Mouse (Mus musculus) MEL (cell line): ENCODE measurements around the gene Ddrgk1. TPM values are rescaled to one million over a fixed set of nuclear protein-coding genes. Genes with fewer than 3 reads are reported as not detected.
"Not testable (repeated sequence)": the region's sequence is repeated elsewhere in the genome, so short reads cannot be mapped to it uniquely, and the experiment has no call there.

Experiments
- DNase-seq: peaks from one replicate; pipeline ENCODE4 v3.0.0; 2011; ENCODE audit warnings: low read depth, low spot score
- H3K27ac ChIP-seq: 2 replicates; pipeline ENCODE4 v1.5.1; 2012; ENCODE audit warnings: low read depth, mild to moderate bottlenecking, control low read depth, low read length, moderate library complexity; ENCODE audit not compliant: control insufficient read depth
- H3K27me3 ChIP-seq, 2 experiments: fragments of 150-350 bp in 1 of 2; sonication (generic) in 1 of 2; 2 replicates each; pipeline ENCODE4 v1.6.1; 2012; ENCODE audit warnings: low read length in 2 of 2, mild to moderate bottlenecking in 2 of 2, improper control_type of control experiment in 1 of 2, moderate library complexity in 1 of 2; ENCODE audit not compliant: insufficient read depth in 2 of 2, control insufficient read depth in 1 of 2
- H3K36me3 ChIP-seq, 2 experiments: 2 replicates each; pipeline ENCODE4 v1.6.1; 2012 to 2014; ENCODE audit warnings: low read length in 2 of 2, improper control_type of control experiment in 1 of 2, inconsistent platforms in 1 of 2, mild to moderate bottlenecking in 1 of 2; ENCODE audit not compliant: insufficient read depth in 2 of 2, control insufficient read depth in 1 of 2
- H3K4me1 ChIP-seq, 2 experiments: fragments of 150-350 bp in 1 of 2; sonication (generic) in 1 of 2; 2 replicates each; pipeline ENCODE4 v1.6.1; 2012; ENCODE audit warnings: low read length in 2 of 2, improper control_type of control experiment in 1 of 2, mild to moderate bottlenecking in 1 of 2; ENCODE audit not compliant: insufficient read depth in 2 of 2, control insufficient read depth in 1 of 2
- H3K4me3 ChIP-seq, 2 experiments: fragments of 150-350 bp in 1 of 2; sonication (generic) in 1 of 2; 2 replicates each; pipeline ENCODE4 v1.5.1; 2012; ENCODE audit warnings: low read depth in 2 of 2, low read length in 2 of 2, mild to moderate bottlenecking in 2 of 2, moderate library complexity in 2 of 2, control low read depth in 1 of 2, improper control_type of control experiment in 1 of 2; ENCODE audit not compliant: control insufficient read depth in 1 of 2, insufficient read depth in 1 of 2
- H3K79me2 ChIP-seq: 2 replicates; pipeline ENCODE4 v1.6.1; 2012; ENCODE audit warnings: mild to moderate bottlenecking, low read length, moderate library complexity; ENCODE audit not compliant: control insufficient read depth, poor library complexity, insufficient read depth
- H3K9ac ChIP-seq: 2 replicates; pipeline ENCODE4 v1.6.1; 2012; ENCODE audit warnings: low read depth, mild to moderate bottlenecking, control low read depth, low read length, moderate library complexity; ENCODE audit not compliant: control insufficient read depth, poor library complexity, severe bottlenecking
- H3K9me3 ChIP-seq: fragments of 150-350 bp; sonication (generic); replicated peaks from 2 replicates; pipeline ENCODE4 v1.6.1; 2012; ENCODE audit warnings: mild to moderate bottlenecking, low read length, improper control_type of control experiment, moderate library complexity; ENCODE audit not compliant: insufficient read depth
- CHD1 ChIP-seq: IDR thresholded peaks from 2 replicates; pipeline ENCODE4 v1.6.1; 2012; ENCODE audit warnings: low read depth, mild to moderate bottlenecking, inconsistent platforms, low read length, improper control_type of control experiment
- CHD2 ChIP-seq: IDR thresholded peaks from 2 replicates; pipeline ENCODE4 v1.6.1; 2011; ENCODE audit warnings: low read length, improper control_type of control experiment
- CTCF ChIP-seq, 3 experiments: IDR thresholded peaks in 2 of 3; conservative IDR thresholded peaks in 1 of 3; 2 replicates each; pipeline ENCODE4 v1.5.1; 2011 to 2012; ENCODE audit warnings: low read length in 3 of 3, low read depth in 2 of 3, mild to moderate bottlenecking in 2 of 3, improper control_type of control experiment in 1 of 3, inconsistent platforms in 1 of 3, mixed read lengths in 1 of 3, moderate library complexity in 1 of 3; ENCODE audit not compliant: control insufficient read depth in 1 of 3, insufficient read depth in 1 of 3, poor library complexity in 1 of 3, severe bottlenecking in 1 of 3
- E2F4 ChIP-seq: IDR thresholded peaks from 2 replicates; pipeline ENCODE4 v1.6.1; 2011; ENCODE audit warnings: low read depth, low read length, improper control_type of control experiment, borderline replicate concordance
- ETS1 ChIP-seq: IDR thresholded peaks from 2 replicates; pipeline ENCODE4 v1.6.1; 2012; ENCODE audit warnings: low read depth, mild to moderate bottlenecking, inconsistent platforms, low read length, improper control_type of control experiment, moderate library complexity
- GABPA ChIP-seq: IDR thresholded peaks from 2 replicates; pipeline ENCODE4 v1.6.1; 2012; ENCODE audit warnings: low read depth, mild to moderate bottlenecking, inconsistent platforms, low read length, improper control_type of control experiment, moderate library complexity
- GATA1 ChIP-seq: IDR thresholded peaks from 2 replicates; pipeline ENCODE4 v1.6.1; 2011; ENCODE audit warnings: low read depth, low read length, improper control_type of control experiment
- KAT2A ChIP-seq: conservative IDR thresholded peaks from 2 replicates; pipeline ENCODE4 v1.6.1; 2012; ENCODE audit warnings: low read depth, low read length, improper control_type of control experiment, inconsistent platforms
- MAFK ChIP-seq: IDR thresholded peaks from 2 replicates; pipeline ENCODE4 v1.6.1; 2011; ENCODE audit warnings: low read depth, mild to moderate bottlenecking, low read length, improper control_type of control experiment, borderline replicate concordance
- MAX ChIP-seq: IDR thresholded peaks from 2 replicates; pipeline ENCODE4 v1.6.1; 2011; ENCODE audit warnings: low read length, improper control_type of control experiment
- MYB ChIP-seq: IDR thresholded peaks from 2 replicates; pipeline ENCODE4 v1.6.1; 2011; ENCODE audit warnings: mild to moderate bottlenecking, low read depth, low read length, improper control_type of control experiment
- MYC ChIP-seq: IDR thresholded peaks from 2 replicates; pipeline ENCODE4 v1.6.1; 2011; ENCODE audit warnings: low read depth, mild to moderate bottlenecking, low read length, improper control_type of control experiment, moderate library complexity
- POLR2A ChIP-seq, 2 experiments: IDR thresholded peaks; 2 replicates each; pipeline ENCODE4 v1.6.1; 2011 to 2012; ENCODE audit warnings: low read length in 2 of 2, mild to moderate bottlenecking in 2 of 2, control low read depth in 1 of 2, improper control_type of control experiment in 1 of 2, low read depth in 1 of 2, moderate library complexity in 1 of 2; ENCODE audit not compliant: control insufficient read depth in 1 of 2, insufficient read depth in 1 of 2, poor library complexity in 1 of 2
- POLR2AphosphoS2 ChIP-seq: IDR thresholded peaks from 2 replicates; pipeline ENCODE4 v1.6.1; 2011; ENCODE audit warnings: low read length, improper control_type of control experiment
- RCOR1 ChIP-seq: IDR thresholded peaks from 2 replicates; pipeline ENCODE4 v1.6.1; 2012; ENCODE audit warnings: low read depth, mild to moderate bottlenecking, inconsistent platforms, low read length, improper control_type of control experiment
- SMC3 ChIP-seq: IDR thresholded peaks from 2 replicates; pipeline ENCODE4 v1.6.1; 2011; ENCODE audit warnings: low read depth, low read length, improper control_type of control experiment
- UBTF ChIP-seq: IDR thresholded peaks from 2 replicates; pipeline ENCODE4 v1.6.1; 2012; ENCODE audit warnings: low read depth, mild to moderate bottlenecking, inconsistent platforms, low read length, improper control_type of control experiment, moderate library complexity, borderline replicate concordance; ENCODE audit not compliant: insufficient read depth
- ZMIZ1 ChIP-seq: IDR thresholded peaks from 2 replicates; pipeline ENCODE4 v1.6.1; 2012; ENCODE audit warnings: low read depth, mild to moderate bottlenecking, inconsistent platforms, low read length, improper control_type of control experiment, moderate library complexity
- polyA plus RNA-seq, 2 experiments: library from polyadenylated mRNA; stranded (reverse) in 1 of 2; unstranded in 1 of 2; fragments of >175 nt in 1 of 2; fragments of >200 nt in 1 of 2; gene quantifications; 2 replicates each; pipeline versions ENCODE4 v1.2.1 to v1.2.4; 2012; ENCODE audit warnings: low replicate concordance in 2 of 2, low read depth in 1 of 2; ENCODE audit not compliant: insufficient read length in 2 of 2, insufficient read depth in 1 of 2, missing spikeins in 1 of 2
- total RNA-seq: library from RNA; depleted of rRNA; stranded (reverse); fragments of 300-350 nt; gene quantifications from 2 replicates; pipeline ENCODE4 v1.2.3, GENCODE M21; 2012

The Ddrgk1 gene
- total and polyA plus RNA-seq, 3 experiments, result 52.7 to 73.6 TPM; not detected in 1

DNA sequence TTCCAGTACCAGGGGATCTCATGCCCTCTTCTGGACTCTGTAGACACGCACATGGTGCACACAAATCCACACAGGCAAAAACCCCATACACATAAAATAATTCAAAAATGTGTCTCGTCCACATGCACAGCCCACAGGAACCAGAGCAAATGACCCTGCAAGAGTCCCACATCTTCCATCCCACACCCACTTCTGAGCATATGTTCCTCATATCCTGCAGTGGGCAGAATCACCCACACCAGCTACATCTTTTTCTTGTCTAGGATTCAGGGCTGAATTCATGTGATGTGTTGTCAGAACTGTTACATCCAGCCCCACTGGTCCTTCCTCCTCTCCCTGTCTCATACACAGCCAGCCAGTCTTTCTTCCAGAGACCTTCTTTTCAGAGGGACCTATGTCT is 11.2 kb downstream of the Ddrgk1 start:
- no peak overlapping the region for H3K9ac ChIP-seq
- DNase-seq, result no peak

DNA sequence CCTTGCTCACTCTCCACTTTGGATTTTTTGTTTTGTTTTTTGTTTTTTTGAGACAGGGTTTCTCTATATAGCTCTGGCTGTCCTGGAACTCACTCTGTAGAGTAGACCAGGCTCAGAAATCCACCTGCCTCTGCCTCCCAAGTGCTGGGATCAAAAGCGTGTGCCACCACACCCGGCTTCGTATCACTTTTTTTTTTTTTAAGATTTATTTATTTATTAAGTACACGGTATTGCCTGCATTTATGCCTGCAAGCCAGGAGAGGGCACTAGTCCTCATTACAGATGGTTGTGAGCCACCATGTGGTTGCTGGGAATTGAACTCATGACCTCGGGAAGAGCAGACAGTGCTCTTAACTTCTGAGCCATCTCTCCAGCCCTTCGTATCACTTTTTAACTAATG is 15.4 kb downstream of the Ddrgk1 start:
- H3K27ac ChIP-seq, DNase-seq, H3K36me3 ChIP-seq, H3K4me3 ChIP-seq, H3K79me2 ChIP-seq, H3K4me1 ChIP-seq, H3K9me3 ChIP-seq, H3K27me3 ChIP-seq, H3K9ac ChIP-seq: not testable (repeated sequence)
- TF ChIP-seq CTCF (IDR thresholded peaks at IDR 0.05 in 2 of 3, conservative IDR thresholded peaks at IDR 0.05 in 1 of 3; ENCODE audit: control insufficient read depth in 1 of 3, insufficient read depth in 1 of 3, low read depth in 2 of 3, low read length in 3 of 3, poor library complexity in 1 of 3, severe bottlenecking in 1 of 3), result peak in 2 of 3 experiments; percentile 3 to 20; a peak in 1 of 6 replicates

More for the DNA sequence above, 11.2 kb downstream of the Ddrgk1 start:
- Histone ChIP-seq H3K4me1 (peaks cover 11 to 19% of the 10 kb centered on the region in 2 experiments), H3K27ac (no peak overlapping the region), H3K9me3 (no peaks in the 10 kb centered on the region), H3K4me3 (no peak overlapping the region), H3K27me3 (no peaks in the 10 kb centered on the region), H3K79me2 (no peaks in the 10 kb centered on the region), H3K36me3 (peaks cover 2 to 13% of the 10 kb centered on the region in 2 experiments; a peak in 3 of 4 replicates)
- no peak for TF ChIP-seq SMC3
- no peak for TF ChIP-seq RCOR1
- TF ChIP-seq ETS1, result no peak
- no peak for TF ChIP-seq E2F4
- no peak for TF ChIP-seq MAFK
- no peak for TF ChIP-seq ZMIZ1
- TF ChIP-seq KAT2A, result no peak
- TF ChIP-seq POLR2A (IDR thresholded peaks at IDR 0.05; ENCODE audit: control insufficient read depth in 1 of 2, insufficient read depth in 1 of 2, low read depth in 1 of 2, low read length in 2 of 2, poor library complexity in 1 of 2), result no peak
- no peak for TF ChIP-seq MAX
- no peak for TF ChIP-seq CHD2
- no peak for TF ChIP-seq POLR2AphosphoS2
- no peak for TF ChIP-seq GATA1
- TF ChIP-seq UBTF, result no peak
- no peak for TF ChIP-seq MYC
- no peak for TF ChIP-seq MYB
- TF ChIP-seq GABPA, result no peak
- TF ChIP-seq CTCF (IDR thresholded peaks at IDR 0.05 in 2 of 3, conservative IDR thresholded peaks at IDR 0.05 in 1 of 3; ENCODE audit: control insufficient read depth in 1 of 3, insufficient read depth in 1 of 3, low read depth in 2 of 3, low read length in 3 of 3, poor library complexity in 1 of 3, severe bottlenecking in 1 of 3), result no peak
- no peak for TF ChIP-seq CHD1
